Mouse (Mus musculus): ENCODE measurements around the gene Nbeal2. TPM values are rescaled to one million over a fixed set of nuclear protein-coding genes. Genes with fewer than 3 reads are reported as not detected.

Nbeal2 gene
- polyA plus RNA-seq, 2 experiments from 2014 or later, result 26.4 to 33.4 TPM

Other genes starting within 250 kb of the Nbeal2 start
- gene Ptpn23, start 245.9 kb downstream of the Nbeal2 start, polyA plus RNA-seq (2017; shearing (Covaris generic)), result 1 to 10 TPM; 5.4 TPM
- not detected for gene Ngp, start 234.4 kb downstream of the Nbeal2 start, polyA plus RNA-seq (2017; shearing (Covaris generic))
- gene Klhl18, start 177.5 kb downstream of the Nbeal2 start, polyA plus RNA-seq (2017; shearing (Covaris generic)), result 10 to 100 TPM in 1 of 2 experiments, 1 to 10 TPM in 1; 9.3 to 11.2 TPM
- gene Kif9, start 177.2 kb downstream of the Nbeal2 start, polyA plus RNA-seq (2017; shearing (Covaris generic)), result under 1 TPM; 0.38 to 0.46 TPM
- gene Setd2, start 121.6 kb downstream of the Nbeal2 start, polyA plus RNA-seq (2017; shearing (Covaris generic)), result 10 to 100 TPM; 45.4 to 50.4 TPM
- gene Nradd, start 29.7 kb downstream of the Nbeal2 start, polyA plus RNA-seq (2017; shearing (Covaris generic)), result 1 to 10 TPM; 2.4 to 3.4 TPM
- gene Ccdc12, start 2.3 kb upstream of the Nbeal2 start, polyA plus RNA-seq (2017; shearing (Covaris generic)), result 100 to 1,000 TPM; 224 to 285 TPM
- not detected for gene Myl3, start 87.7 kb upstream of the Nbeal2 start, polyA plus RNA-seq (2017; shearing (Covaris generic))
- not detected for gene Pth1r, start 93.0 kb upstream of the Nbeal2 start, polyA plus RNA-seq (2017; shearing (Covaris generic))
- not detected for gene Prss42, start 144.0 kb upstream of the Nbeal2 start, polyA plus RNA-seq (2017; shearing (Covaris generic))
- under 1 TPM in 1 of 2 experiments, not detected in 1; 0.37 TPM for gene Prss44, start 159.8 kb upstream of the Nbeal2 start, polyA plus RNA-seq (2017; shearing (Covaris generic))
- gene Prss43, start 172.5 kb upstream of the Nbeal2 start, polyA plus RNA-seq (2017; shearing (Covaris generic)), result not detected
- gene Prss45, start 180.4 kb upstream of the Nbeal2 start, polyA plus RNA-seq (2017; shearing (Covaris generic)), result not detected
- gene Prss46, start 190.3 kb upstream of the Nbeal2 start, polyA plus RNA-seq (2017; shearing (Covaris generic)), result not detected
- gene Prss50, start 203.8 kb upstream of the Nbeal2 start, polyA plus RNA-seq (2017; shearing (Covaris generic)), result not detected
- gene Als2cl, start 225.7 kb upstream of the Nbeal2 start, polyA plus RNA-seq (2017; shearing (Covaris generic)), result 10 to 100 TPM in 1 of 2 experiments, 1 to 10 TPM in 1; 9.8 to 10.3 TPM
- 1 to 10 TPM in 1 of 2 experiments, under 1 TPM in 1; 0.90 to 2.2 TPM for gene Tmie, start 226.0 kb upstream of the Nbeal2 start, polyA plus RNA-seq (2017; shearing (Covaris generic))

Measured in activated CD4-positive, CD25-positive, alpha-beta regulatory T cell, adult 4 months (primary cell).